Mouse (Mus musculus) gastrocnemius, postnatal 25 days (tissue): ENCODE measurements around the gene B4galt1. TPM values are rescaled to one million over a fixed set of nuclear protein-coding genes. Genes with fewer than 3 reads are reported as not detected.
A peak's percentile ranks its signal among the peaks of the same experiment; 100 is the strongest.
"Not testable (repeated sequence)": the region's sequence is repeated elsewhere in the genome, so short reads cannot be mapped to it uniquely, and the experiment has no call there.

Experiments used
- DNase-seq: peaks from one replicate; pipeline ENCODE4 v3.0.0; 2022
- total RNA-seq, 2 experiments: library from RNA; stranded (reverse); gene quantifications; 1 replicate in 1 of 2; 2 replicates in 1 of 2; pipeline ENCODE4 v1.2.3; 2021

Gene B4galt1
- total RNA-seq, 2 experiments from 2014 or later = 28.2 to 30.5 TPM

- DNase-seq = no peak
Measured at GRCm38 (mm10) chr4:40819151-40819550, 34.7 kb downstream of the B4galt1 start.

DNA sequence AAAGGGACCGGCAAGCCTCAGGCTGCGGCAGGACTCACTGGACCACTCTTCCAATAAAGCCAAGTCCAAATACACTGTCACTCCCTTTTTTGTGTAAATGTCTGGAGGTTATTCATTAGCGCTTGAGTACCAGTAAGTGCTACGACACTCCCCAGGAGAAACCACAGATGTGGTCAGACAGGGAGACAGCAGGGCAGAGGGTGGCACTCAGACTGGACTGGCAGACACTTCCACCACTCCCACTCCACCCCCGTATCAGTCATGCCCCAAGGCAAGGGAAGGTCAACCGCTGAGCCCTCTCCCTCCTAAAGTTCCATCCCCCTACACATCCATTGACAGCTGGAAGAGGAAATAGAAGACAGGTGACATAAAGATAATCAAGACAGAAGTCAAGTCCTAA lies 35.4 kb downstream of the B4galt1 start:
- no peak for DNase-seq

GRCm38 (mm10) chr4:40817936-40818335 lies 35.9 kb downstream of the B4galt1 start:
- DNase-seq = no peak

DNA sequence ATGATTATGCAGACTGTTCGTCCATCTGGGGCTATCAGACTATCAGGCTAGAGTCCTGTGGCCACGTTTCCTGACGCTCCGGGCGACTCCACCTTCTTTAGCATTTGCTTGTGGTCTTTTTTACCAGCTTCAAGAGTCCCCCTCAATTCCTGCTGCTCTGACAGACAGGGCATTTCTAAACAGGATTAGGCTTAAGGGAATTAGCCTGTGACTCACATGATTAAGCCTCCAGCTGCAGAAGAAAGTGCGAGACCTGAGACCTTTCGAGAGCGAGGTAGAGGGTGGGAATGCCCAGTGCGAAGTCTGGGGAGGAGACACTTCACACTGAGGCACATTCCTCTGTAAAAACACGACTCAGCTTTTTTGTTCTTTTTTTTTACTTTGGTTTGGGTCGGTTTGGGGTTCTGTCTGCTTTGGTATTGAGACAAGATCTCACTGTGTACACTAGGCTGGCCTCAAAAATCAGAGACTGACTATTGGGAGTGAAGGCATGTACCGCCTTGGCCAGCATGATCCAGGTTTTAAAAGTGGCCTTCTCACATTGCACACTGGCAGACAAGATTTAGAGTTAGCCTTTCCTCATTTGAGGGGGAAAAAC lies 37.9 kb downstream of the B4galt1 start:
- no peak for DNase-seq

- no peak for DNase-seq
Measured at GRCm38 (mm10) chr4:40815120-40815519, 38.7 kb downstream of the B4galt1 start.

GRCm38 (mm10) chr4:40814359-40814758 lies 39.4 kb downstream of the B4galt1 start:
- no peak for DNase-seq

DNA sequence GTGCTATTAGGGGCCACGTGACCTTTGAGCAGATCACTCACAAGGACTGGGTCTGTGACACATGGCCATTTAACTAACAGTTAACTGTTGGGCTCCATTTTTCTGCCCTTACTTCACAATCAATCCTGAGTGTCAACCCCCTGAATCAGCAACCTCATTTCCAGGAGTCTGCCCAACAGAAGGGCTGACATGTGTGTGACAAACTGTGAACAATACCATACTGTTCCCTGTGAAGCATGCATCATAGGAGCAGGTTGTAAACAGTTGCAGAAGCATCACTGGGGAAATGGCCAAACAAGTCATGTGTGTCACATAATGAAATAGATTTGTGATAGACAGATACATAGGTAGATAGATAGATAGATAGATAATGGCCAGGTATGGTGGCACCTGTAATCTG lies 40.9 kb downstream of the B4galt1 start:
- no peak for DNase-seq

- DNase-seq = no peak
Measured at GRCm38 (mm10) chr4:40810481-40810880, 43.3 kb downstream of the B4galt1 start.

DNA sequence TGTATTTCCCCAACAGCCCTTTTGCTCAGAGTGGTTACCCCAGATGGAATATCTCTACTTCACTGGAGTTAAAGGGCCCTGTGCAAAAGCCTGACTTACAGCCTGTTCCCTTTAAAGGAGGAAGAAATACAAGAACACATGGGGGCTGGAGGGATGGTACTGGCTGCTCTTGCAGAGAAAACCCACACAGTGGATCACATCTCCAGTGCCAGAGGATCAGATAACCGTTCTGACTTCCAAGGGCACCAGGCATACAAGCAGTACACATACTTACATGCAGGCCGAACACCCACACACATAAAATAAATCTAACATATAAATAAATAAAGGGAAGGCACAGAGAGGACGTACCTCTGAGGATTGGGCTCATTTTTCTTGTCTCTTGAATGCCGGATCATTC lies 46.4 kb downstream of the B4galt1 start:
- peak; percentile 43 for DNase-seq

GRCm38 (mm10) chr4:40805401-40805800 lies 48.4 kb downstream of the B4galt1 start:
- peak; percentile 64 for DNase-seq

DNA sequence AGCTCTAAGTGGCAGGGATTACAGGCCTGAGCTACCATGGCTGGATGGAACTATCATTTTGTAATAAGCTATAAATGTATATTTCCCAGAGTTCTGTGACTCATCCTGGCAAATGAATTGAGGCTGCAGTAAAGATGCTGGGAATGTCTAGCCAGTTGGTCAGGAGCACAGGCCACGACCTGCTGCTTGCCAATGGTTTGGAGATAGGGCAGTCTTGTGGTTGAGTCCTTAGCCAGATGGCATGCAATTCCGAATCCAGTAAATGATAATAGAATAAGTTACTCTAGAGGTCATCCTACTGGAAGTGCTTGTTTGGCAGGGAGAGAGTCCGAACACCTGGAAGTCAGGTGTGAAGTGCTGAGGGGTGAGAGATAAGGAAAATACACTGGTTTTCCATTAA lies 51.0 kb downstream of the B4galt1 start:
- no peak for DNase-seq

GRCm38 (mm10) chr4:40801908-40802307 lies 51.9 kb downstream of the B4galt1 start:
- no peak for DNase-seq

DNA sequence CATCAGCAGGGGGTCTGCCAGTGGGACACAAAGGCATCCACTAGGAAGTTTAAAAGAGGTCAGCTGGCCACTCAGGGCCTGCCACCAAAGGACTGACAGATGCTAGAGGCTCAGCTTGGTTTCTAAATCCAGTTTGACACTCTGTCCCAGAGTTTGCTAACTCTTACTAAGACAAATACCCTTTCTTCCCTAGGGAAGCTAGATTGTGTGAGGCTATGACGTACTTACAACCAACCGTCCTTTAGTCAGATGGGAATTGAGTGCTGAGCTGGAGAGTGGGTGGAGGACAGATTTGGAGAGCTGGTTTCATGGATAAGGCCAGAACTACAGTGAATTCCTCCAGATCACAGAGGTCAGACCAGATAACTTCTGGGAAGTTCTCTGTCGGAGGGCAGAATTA lies 52.9 kb downstream of the B4galt1 start:
- DNase-seq = no peak

GRCm38 (mm10) chr4:40798833-40799555 lies 54.8 kb downstream of the B4galt1 start:
- DNase-seq = not testable (repeated sequence)

DNA sequence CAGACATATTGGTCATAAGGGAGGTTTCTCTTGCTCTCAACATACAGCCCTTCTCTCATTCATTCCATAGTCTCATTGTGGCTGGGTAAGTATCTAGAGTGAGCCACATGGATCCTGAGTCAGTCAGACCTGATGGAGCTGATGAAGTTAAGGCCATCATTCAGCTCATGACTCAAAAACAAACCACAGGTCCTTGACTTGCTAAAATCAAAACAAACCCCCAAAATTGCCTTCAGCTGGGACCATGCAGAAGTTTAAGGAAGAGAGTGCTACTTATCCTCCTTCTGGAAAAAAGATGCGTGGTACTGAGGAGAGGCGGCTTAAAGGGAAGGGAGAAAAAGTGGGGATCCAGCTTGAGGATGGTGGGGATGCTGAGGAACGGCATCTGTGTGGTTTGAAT lies 58.0 kb downstream of the B4galt1 start:
- DNase-seq = no peak

GRCm38 (mm10) chr4:40794320-40794719 lies 59.5 kb downstream of the B4galt1 start:
- no peak for DNase-seq

DNA sequence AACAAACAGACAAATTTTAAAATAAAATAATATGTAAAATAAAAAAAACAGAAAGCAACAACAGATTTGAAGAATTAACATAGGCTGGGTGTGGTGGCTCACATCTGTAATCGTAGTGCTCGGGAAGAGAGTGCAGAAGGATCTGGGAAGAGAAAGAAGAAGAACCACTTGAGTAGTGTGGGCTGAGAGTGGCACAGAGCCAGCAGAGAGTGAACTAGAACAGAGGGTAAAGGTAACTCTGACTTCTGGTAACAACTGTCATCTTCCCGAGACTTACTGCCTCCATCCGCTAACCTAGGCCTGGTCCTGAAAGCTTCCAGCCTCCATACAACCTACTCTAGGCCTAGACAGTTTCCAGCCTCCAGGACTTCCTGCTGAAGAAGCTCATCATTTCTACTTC lies 62.6 kb downstream of the B4galt1 start:
- no peak for DNase-seq

- DNase-seq = no peak
Measured at GRCm38 (mm10) chr4:40786578-40786977, 67.2 kb downstream of the B4galt1 start.

DNA sequence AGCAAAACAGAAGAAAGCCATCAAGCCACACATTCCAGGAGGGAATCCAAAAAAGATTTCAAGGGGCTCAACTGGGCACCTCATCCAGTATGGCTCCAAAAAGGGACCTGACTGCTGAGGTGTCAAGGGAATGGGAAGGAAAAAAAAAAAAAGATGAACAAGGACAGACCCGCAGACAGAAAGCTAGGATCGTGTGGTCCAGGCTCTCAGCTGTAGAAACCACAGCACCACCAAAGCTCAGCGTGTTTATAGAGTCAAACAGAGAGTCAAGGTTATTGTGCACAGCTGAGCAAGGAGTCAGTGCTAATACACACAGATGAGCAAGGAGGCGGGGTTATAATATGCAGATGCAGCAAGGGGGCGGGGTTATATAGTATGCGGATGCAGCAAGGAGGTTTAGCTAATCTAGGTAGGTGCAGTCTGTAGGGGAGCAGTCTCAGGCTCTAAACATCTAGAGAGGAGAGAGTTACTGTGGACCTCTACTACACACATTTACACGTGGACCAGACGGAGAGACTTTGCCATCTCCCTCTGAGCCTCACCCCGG lies 68.1 kb downstream of the B4galt1 start:
- no peak for DNase-seq

DNA sequence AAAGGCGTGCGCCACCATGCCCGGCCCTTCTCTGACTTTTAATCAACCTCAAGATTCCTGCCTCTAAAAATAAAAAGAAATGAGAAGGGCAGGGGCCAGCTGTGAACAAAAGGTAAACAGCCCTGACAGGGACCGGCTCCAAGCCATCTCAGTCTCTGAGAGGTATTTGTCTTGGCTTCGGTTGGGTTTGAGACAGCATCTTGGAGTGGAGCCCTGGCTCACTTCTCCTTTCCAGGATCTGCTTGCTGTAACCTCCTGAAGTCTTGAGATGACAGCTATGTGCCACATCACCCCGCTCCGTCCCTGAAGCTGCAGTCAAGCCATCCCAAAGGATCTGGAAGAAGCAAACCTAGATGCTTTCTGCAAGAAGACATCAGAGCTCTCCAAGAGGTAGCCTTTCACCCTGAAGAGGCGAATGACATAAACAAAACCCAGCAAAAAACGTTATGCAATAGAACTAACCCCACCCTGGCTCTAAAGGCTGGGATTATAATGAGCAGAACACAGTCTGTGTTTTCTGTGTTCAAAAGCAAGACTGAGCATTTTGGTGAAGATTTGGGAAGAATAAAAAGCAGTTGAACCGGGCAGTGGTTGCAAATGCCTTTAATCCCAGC lies 69.1 kb downstream of the B4galt1 start:
- peak; percentile 70 for DNase-seq

GRCm38 (mm10) chr4:40783049-40783448 lies 70.8 kb downstream of the B4galt1 start:
- DNase-seq = no peak

GRCm38 (mm10) chr4:40781797-40782495 lies 71.9 kb downstream of the B4galt1 start:
- DNase-seq = no peak

GRCm38 (mm10) chr4:40781143-40781542 lies 72.7 kb downstream of the B4galt1 start:
- DNase-seq = no peak
